Mouse (Mus musculus): ENCODE results near the gene Gm5485. TPM values are rescaled to one million over a fixed set of nuclear protein-coding genes. Genes with fewer than 3 reads are reported as not detected.

The Gm5485 gene
- total RNA-seq (2021), result not detected

DNA sequence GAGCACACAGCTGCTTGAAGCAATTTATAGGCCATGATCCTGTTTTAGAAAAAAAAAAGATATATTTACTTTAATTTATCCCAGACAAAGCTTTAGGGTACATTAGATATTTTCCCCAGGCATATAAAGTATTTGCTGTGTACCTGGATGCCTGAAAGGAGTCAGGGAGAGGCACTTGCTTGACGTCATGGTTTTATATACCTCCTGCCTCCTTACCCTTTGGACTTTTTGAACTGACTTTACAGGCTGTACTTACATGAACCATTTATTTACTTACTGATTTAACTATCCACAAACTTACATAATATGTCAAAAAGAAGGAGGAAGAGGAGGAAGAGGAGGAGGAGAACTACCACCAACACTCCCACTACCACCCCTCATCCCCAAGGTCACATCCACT lies at the start of gene Gm5485:
TSS of gene Gm5485 (minus strand) at position 171 of the 400 bp plus-strand sequence.
- no peak for DNase-seq

GRCm38 (mm10) chr16:48453264-48453663 lies 41.0 kb upstream of the Gm5485 start:
- DNase-seq, result no peak

DNA sequence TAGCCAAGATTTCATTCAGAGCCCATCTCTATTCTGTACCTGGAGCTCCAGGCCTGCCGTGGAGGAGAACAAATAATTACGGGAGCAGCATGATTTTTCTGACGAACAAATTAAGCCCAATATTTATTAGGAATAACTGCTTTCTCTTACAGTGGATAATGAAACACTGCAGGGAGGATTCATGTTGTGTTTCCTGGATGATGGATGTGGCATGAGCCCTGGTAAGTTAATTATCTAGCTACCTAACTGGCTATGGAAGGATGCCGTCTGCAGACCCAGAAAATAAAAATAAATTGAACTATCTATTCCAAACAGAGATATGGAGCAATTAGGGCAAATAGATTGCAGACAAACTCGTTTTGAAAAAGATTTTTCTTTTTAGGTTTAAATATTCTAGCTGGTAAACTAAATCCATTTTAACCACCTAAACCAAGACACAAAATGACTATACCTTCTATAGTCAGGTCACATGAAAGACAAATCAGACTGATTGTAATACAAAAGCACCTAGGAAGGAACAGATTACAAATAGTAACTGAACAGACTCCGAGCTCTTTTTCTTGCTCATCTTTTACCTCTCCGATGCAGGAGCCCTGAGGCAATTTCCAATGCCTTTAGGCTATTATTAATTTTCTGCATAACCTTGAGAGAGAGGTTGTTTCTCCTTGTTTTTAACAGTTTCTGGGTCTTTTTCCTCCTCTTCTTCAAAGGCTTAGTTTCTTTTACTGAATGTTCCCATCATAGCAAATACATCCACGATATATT lies 34.1 kb upstream of the Gm5485 start:
- no peak for DNase-seq

GRCm38 (mm10) chr16:48444589-48444988 lies 32.4 kb upstream of the Gm5485 start:
- DNase-seq, result no peak

- DNase-seq, result no peak
Measured at GRCm38 (mm10) chr16:48437476-48437875, 25.3 kb upstream of the Gm5485 start.

- DNase-seq, result no peak
Measured at GRCm38 (mm10) chr16:48435454-48435853, 23.2 kb upstream of the Gm5485 start.

GRCm38 (mm10) chr16:48431027-48431426 lies 18.8 kb upstream of the Gm5485 start, which contains the start of gene Morc1:
Gene Morc1 (plus strand): TSS chr16:48431237.
- DNase-seq, result no peak

- DNase-seq, result no peak
Measured at GRCm38 (mm10) chr16:48429427-48429826, 17.2 kb upstream of the Gm5485 start.

- DNase-seq, result no peak
Measured at GRCm38 (mm10) chr16:48424069-48424468, 11.9 kb upstream of the Gm5485 start.

DNA sequence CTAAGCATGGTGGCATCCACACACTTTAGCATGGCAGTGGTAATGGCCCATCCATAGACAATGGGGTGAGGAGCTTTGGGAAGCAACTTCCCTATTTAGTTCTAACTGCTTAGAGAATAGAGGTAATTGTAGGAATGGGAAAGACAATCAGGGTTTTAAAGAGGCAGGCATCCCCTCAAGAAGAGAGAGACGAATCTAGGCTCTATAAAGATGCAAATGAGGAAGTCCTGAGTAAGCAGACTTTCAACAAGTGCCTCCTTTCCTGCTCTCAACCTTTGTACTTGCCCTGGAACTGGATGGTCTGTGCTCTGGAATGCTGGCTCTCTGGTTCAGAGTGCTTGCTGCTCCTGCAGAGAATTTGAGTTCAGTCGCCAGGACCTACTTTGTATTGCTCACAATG lies 10.3 kb upstream of the Gm5485 start:
- DNase-seq, result no peak

DNA sequence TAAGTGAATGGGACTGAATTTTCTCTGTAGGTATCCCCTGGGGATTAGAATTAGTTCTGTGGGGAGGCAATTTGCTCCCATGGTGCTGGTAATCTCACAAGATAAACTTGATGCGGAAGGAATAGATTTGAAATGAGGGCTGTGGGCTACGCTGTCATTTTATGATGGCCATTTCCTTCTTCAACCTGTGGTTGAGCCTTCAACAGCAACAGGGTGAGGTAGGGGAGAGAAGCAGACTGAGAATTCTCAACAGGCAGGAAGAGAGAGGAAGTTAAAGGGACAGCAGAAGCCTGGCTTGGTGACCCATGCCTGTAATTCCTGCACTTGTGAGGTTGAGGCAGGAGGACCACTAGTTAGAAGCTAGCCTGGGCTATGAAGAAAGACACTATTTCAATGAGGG lies 6.8 kb upstream of the Gm5485 start:
- no peak for DNase-seq

DNA sequence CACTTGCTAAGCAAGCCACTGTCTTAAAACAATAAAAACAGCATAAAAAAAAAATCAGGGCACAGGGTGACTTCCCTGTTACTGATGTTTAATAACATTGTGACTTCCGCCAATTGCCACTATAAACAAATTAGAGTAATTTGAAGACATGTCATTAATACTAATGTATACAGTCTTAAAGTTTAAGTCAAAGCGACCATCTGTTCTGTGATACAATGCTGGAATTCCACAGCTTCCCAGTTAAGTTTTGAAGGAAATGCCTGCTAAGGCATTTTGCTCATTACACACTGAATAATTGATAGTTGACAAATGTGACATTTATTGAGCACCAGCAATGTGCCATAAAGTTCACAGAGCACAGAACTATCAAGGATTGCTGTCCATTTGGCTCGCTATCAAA lies 6.3 kb upstream of the Gm5485 start:
- no peak for DNase-seq

DNA sequence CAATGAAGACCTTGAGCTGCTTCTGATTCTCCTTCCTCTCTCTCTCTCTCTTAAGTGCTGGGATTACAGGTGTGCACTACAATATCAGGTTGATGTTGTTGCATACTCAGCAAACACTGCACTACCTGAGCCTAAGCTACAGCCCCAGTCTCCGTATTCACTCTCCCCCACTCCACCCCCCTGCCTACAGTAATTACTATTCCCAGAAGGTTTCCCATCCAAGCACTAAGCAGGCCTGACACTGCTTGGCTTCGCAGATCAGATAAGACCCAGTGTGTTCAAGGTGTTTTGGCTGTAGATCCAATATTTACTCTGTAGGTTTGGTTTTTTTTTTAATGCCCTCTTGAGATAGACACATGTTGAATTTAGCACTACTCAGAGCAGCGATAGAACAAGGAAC lies 2.1 kb downstream of the Gm5485 start:
- no peak for DNase-seq

GRCm38 (mm10) chr16:48409580-48409979 lies 2.6 kb downstream of the Gm5485 start:
- DNase-seq, result no peak

GRCm38 (mm10) chr16:48405674-48406403 lies 6.4 kb downstream of the Gm5485 start:
- DNase-seq, result no peak

DNA sequence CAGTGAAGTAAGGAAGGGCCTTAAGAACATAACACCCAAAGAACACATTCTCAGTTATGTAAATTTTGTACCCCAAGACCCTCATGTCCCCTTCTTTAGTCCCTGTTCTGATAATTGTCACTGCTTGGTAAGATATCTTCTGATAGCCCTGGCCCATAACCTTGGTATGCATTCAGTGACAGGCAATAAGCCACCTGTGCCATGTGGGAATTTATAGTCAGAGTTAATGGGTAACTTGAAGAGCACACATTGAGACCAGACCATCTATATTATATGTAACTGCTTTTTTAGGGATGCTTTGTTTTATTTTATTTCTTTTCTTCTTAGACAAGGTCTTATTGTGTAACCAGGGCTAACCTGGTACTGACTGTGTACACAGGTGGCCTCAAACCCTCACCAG lies 8.2 kb downstream of the Gm5485 start:
- DNase-seq, result no peak

- DNase-seq, result no peak
Measured at GRCm38 (mm10) chr16:48403423-48403822, 8.8 kb downstream of the Gm5485 start.

DNA sequence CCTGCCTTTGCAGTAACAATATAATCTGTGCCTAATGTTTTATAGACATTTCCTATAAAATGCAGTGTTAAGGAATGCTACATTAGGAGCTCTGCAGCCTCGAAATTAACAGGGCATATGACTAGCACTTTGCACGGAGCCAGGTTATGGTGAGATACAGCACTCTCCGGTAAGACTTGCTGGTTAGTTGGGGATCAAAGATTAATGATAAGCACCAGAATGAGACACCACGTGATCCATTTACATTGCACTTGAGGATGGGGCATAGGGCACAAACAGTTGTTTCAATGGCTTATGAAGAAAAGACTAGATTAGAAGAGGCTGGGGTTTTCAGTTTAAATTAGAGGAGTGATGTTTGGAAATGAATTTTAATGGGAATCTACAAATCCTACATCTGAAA lies 9.3 kb downstream of the Gm5485 start:
- DNase-seq, result no peak

GRCm38 (mm10) chr16:48395278-48395677 lies 16.9 kb downstream of the Gm5485 start:
- DNase-seq, result no peak

DNA sequence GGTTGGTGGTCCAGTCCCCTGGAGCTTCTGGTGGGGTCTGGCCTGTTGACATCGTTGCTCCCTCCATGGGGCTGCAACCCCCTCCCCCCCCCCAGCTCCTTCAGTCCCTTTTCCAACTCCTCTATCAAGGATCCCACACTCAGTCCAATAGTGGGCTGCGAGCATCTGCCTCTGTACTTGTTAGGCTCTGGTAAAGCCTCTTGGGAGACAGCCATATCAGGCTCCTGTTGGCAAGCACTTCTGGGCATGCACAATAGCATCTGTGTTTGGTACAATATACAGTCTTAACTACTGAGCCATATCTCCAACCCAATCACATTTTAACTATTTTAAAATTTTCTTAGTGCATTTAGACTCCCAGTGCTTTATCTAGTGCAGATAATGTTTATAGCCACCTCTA lies 25.2 kb downstream of the Gm5485 start:
- DNase-seq, result no peak

- DNase-seq, result no peak
Measured at GRCm38 (mm10) chr16:48383582-48384257, 28.5 kb downstream of the Gm5485 start.

DNA sequence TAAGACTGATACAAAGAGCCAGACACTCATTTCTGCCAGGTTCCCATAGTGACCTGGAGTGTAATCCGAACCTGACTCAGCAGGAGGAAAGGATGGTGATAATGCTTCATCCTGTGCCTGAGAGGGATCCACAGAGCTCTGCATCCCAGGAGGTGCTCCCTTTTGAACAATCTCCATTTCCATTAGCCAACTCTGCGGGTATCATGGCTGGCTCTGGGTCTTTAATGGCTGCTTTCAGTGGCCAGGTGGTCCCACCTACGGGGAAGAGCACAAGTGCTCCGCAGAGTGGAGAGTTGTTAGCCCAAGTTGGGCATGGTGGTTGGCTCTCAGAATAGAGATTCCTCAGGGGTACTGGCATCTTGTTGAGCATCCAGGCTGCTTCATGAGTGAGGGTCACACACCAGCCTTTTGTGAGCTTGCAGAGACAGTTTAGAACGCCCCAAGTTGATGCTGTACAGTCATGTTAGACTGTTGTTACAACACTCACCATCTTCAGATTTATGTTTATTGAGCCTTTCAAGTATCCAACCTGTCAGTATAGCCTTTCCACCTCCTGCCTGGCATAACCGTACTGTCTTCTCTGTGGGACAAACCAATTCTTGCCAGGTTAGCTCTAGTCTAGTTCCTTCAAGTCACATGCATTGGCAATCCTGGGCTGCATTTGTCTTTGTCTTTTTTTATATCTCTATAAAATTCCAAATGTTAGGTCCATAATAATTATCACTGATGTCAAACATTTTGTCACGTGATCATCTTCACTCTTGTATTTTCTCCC lies 38.3 kb downstream of the Gm5485 start:
- DNase-seq, result no peak

DNA sequence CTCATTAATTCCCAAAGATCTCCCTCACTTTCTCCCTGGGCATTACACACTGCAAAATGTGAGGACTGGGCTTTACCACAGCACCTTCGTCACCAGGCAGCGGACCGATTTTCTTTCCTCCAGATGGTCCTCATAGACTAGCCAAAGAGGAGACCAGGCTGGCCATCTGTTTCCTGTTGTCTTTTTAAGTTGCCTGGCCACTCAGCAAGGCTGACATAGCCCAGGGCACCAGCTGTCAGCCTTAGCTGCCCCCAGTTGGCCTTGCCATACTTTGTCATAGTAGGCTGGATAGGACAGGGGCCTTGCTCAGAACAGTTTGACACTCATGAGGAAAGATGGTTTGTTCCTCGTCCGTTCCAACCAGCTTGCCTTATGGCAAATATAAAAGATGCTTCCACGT lies 39.8 kb downstream of the Gm5485 start:
- DNase-seq, result no peak
